Mouse (Mus musculus): ENCODE data around the gene Reep1.
A peak's percentile ranks its signal among the peaks of the same experiment; 100 is the strongest.

Gene Reep1

DNA sequence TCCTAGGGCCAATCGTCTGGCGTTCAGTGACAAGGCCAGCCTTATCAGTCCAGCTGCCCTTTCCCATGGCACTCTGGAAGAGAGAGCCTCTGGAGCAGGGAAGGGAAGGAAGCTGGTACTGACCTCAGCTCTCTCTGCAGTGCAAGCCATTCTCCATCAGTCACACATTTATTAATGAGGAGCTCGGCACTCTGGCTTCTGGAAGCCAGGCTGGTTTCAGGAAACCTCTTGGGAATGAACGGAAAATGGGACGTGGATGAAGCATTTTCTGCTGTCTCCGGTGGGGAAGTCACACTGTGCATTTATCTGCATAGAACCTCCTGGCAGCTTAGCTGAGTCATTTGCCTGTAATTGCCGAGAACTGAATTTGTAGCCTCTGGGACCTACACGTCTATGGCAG, 29.8 kb downstream of the Reep1 start:
- DNase-seq (ENCODE audit: low spot score), result no peak

DNA sequence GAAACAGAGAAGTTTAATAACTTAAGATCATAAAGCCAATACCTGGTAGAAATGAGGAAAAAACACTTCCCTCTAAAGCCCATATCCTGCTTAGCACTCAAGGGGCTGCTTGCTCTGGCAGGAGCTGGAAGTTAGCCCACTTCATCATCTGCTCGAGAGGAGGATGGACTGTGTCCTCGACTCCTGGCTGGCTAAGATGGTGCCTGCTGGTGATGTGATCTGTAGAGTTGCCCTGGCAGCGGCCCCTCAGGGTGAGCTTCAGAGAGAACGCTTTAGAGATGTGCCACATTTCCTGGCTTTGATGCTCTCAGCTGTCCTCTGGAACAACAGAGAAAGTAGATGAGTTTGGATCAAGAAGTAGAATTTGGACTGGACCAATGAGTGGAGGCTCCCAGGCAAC, 31.2 kb downstream of the Reep1 start:
- DNase-seq (ENCODE audit: low spot score), result no peak

DNA sequence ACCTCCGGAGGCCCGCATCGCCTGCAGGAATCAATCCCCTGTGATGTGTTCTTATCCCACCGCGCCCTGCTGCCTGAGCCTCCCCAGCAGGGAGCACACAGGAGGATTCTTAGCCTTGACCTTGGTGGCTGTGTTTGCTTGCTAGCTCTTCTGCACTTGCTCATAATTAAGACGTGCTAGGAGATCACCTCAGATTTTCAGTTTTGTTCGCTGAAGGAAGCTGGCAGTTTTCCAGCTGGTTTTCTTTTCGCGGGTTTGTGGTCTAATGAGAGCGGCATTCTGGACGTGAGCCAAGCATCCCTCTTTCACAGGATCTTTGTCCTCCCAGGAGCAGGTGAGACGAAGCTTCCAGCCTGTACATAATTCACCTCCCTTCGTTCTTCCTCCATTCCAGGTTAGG, 33.6 kb downstream of the Reep1 start:
- DNase-seq (ENCODE audit: low spot score), result no peak

DNA sequence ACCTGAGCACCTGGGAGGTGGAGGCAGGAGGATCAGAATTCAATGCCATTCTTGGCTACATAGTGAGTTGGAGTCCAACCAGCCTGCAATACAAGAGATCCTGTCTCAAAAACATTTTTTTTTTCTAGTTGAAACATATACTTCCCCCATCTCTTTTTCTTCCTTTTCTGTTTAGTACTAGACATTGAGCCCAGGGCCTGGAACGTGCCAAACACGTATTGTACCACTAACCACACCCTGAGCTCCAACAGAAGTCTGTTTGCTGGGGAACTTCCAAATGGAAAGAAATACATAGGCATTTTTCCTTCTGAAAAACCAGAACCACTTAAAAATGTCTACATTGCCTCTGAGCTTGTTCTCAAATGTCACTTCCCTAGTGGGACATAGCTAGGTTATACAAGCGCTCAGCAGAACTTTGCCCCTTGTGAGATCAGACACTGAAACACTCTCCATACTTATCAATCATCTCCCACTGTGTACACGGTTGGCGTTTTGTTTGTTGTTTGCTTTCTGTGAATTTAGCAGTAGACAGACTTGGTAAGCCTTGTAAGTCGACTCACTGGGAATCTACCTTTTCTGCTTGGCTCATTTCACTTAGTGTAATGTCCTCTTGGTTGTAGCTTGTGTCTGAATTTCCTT, 34.8 kb downstream of the Reep1 start:
- DNase-seq (ENCODE audit: low spot score), result no peak

DNA sequence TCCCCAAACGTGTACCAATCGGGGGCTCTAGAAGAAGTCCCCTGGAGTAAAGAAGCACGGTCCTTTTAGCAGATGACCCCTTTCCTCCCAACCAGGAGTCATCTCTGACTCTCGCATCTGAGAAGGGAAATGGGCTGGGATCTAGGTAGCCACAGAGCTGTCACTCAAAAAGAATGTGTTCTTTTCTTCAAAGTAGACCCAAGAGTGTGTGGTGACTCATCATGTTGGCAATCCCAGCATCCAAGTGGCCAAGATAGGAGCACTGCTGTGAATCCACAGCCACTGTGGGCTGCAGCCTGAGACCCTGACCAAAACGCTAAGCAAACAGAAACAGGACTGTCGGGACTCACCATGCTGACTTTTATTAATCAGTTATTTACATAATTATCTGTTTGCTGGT, 37.6 kb downstream of the Reep1 start:
- DNase-seq (ENCODE audit: low spot score), result no peak

DNA sequence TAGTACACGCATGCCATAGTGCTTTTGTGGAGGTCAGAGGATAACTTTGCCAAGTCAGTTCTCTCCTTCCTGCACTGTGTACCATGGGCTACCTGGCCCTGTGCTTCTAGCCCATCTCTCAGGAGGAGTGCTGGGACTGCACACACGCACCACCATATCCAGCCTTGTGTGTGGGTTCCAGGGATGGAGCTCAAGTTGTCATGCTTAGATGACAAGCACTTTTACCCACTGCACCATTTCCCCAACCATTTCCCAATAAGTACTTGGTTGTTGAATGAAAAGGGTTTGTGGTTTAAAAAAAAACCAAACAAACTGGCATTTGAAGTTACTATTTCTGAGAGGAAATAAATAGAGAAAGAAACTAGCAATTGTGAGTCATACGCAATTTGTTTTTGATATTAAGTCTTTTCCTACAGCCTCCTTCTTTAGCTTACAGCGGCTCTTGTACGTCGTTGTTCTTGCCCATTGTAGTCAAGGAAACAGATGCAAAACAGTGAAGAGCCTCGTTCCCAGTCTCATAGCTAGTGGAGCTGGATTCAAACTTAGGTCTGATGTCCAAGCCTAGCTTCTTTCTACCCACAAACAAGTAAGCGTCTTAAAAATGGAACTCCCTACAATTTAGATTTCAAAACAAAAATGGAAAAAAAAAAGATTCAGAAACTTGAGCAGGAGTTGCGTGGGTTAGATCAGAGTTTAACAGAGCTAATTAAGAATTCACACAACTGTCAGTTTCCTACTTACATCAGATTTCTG, 38.3 kb downstream of the Reep1 start:
- DNase-seq (ENCODE audit: low spot score), result no peak

DNA sequence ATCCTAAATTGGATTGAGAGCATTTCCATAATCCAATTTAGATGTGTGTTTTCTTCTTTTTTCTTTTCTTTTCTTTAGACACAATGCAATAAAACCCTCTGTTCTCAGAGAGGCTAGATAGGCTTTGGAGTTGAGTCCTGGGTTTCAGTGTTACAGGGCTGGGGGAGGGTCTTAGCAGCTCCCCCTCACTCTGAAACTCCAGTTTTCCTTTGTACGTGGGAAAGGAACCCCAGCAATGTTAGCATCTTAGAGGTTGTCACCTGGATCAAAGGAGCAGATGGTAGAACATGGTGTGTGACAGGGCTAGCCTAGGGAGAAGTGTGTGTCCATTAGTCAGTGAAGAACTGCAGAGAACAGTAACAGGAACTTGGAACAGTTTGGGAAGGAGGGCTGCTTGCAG, 38.9 kb downstream of the Reep1 start:
- DNase-seq (ENCODE audit: low spot score), result no peak

DNA sequence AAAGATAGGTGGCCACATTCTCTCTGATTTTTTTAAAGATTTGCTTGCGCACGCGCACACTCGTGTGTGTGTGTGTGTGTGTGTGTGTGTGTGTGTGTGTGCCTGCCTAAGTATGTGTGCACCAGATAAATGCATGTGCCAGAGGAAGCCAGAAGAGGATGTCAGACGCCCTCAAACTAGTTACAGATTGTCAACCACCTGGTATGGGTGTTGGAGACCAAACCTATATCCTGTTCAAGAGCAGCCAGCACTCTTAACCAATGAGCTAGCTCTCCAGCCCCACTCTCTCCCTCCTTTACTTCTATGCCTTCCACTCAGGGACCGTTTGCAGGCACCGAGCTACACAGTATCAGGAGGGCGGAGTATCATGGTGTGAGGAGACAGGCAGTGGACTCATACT, 39.5 kb downstream of the Reep1 start:
- DNase-seq (ENCODE audit: low spot score), result no peak

DNA sequence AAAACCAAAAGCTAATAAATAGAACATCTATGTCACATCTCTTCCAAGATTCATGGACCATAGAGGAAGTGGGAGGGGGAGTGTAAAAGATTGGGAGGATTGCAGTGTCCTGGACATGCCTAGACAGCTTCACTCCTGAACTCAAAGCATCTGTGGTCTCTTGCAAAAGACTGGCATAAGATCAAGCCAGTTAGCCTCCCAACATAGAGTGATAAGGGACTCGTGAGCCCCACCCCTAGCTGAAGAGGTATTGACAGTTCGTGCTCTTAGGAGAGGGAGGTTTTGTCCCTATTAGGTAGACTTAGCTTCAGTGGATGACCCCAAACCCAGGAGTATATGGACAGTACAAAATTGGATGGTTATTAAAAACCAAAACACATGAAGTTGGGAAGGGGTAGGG, 44.2 kb downstream of the Reep1 start:
- DNase-seq (ENCODE audit: low spot score), result no peak

DNA sequence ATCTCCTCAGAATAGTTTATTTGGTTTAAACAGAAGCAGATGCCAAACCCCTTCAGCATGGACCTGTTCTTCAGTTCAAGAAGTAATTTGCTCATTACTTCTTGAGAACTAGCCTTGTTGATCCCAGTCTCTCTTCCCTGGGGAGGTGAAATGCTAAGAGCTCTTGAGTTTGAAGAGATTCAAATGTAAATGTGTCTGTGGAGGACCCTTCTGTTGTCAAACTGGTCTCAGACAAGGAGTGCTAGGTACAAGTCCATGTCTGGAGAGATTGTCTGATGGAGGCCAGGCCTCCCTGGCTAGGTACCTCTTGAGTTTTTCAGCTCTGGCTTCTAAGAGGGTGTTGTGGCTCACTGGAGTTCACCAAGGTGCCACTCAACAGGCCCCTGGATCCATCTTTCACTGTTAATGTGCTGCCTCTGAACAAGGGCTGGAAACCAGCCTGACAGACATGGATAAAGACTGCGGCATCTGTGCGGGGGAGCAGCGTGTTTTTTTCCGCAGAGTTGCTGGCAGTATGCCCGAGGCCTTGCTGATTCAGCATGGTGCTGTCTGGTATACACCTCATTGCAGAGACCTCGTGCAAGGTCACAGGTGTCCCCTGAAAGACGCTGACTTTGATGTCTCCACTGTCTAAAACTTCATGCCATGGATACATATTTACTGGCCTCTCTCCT, 45.6 kb downstream of the Reep1 start:
- peak; percentile 87 for DNase-seq (ENCODE audit: low spot score)

DNA sequence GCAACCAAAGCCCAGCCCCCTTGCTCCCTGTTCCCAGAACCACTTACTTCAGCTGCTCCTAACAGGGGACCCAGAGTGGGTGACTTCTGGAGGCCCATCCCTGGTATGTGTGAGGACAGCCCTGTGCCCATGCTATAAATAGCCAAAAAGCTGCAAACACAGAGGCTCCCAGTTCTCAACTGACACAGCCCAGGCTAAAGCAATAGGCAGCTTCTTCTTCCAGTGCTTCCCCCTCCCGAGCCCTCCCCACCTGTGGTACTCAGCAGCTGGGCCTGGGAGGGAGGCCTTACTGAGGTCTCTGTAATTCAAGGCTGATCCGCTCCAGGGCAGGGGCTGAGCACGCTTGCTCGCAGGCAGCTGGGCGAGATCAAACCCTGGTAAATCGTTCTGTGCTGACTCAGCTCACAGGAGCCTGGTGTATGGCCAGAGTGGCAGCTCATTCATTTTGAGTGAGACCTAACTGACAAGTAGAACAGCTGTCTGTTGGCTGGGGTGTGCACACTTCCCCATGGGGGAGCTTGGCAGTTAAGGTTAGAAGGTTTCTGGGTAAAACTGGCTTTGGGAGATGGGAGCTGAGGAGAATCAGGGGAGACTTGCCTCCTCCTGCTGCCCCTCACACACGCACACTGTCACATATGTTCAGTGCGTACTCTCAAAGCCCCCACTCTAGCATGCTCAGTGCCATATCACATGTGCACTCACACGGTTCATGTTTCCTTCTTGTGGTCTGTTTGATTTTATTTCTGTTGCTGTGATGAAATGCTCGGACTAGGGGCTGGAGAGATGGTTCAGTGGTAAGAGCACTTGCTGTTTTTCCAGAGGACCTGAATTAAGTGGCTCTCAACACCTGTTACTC, 49.9 kb downstream of the Reep1 start:
- peak; percentile 52 for DNase-seq (ENCODE audit: low spot score)

DNA sequence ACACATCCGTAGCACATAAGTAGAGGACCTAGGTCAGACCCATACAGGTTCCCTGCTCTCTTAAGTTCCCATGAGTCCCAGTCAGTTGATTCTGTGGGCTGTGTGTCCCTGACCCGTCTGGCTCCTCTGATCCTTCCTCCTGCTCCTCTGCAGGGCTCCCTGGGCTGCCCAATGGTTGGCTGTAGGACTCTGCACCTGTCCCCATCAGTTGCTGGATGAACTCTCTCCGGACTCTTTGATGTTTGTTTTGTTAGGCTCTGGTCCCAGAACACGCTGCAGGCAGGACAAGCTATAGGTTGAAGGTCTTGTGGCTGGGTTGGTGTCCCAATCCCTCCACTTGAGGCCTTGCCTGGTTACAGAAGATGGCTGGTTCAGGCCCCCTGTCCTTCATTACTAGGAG, 51.4 kb downstream of the Reep1 start:
- DNase-seq (ENCODE audit: low spot score), result no peak

DNA sequence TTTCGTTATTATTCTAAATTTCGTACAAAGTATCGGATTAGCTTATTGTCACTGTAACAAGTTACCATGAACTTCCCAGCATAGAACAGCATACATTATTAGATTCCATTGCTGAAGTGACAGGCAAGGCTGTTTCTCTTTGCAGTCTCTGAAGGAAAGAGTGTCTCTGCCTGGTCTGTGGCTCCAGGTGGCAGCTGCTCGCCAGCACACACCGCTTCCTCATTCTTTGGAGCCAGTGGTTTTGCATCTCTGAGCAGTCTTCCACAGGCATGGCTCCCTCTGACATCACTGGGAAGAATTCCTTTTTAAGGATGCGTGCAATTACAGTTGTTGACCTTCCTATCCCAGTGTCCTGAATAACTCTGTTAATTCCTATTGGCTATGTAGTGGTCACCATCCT, 52.7 kb downstream of the Reep1 start:
- DNase-seq (ENCODE audit: low spot score), result no peak

DNA sequence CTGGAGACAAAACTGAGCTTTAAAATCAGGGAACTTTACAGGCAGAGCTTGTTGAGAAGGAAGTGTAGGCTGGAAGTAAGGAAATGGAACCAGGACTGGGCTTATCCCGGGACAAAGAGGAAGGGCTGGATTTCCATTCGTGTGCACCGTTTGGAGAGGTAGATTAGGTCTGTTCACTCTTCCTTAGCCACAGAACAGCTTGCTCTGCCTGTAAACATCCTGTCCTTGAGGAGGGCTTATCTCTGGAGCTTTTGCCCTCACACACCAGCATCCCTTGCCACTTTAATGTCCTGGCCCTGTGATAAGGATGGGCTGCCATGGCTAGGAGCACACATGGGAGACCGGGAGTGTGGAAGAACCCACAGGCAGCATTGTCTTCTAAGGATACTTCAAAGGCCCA, 60.4 kb downstream of the Reep1 start:
- no peak for DNase-seq (ENCODE audit: low spot score)

DNA sequence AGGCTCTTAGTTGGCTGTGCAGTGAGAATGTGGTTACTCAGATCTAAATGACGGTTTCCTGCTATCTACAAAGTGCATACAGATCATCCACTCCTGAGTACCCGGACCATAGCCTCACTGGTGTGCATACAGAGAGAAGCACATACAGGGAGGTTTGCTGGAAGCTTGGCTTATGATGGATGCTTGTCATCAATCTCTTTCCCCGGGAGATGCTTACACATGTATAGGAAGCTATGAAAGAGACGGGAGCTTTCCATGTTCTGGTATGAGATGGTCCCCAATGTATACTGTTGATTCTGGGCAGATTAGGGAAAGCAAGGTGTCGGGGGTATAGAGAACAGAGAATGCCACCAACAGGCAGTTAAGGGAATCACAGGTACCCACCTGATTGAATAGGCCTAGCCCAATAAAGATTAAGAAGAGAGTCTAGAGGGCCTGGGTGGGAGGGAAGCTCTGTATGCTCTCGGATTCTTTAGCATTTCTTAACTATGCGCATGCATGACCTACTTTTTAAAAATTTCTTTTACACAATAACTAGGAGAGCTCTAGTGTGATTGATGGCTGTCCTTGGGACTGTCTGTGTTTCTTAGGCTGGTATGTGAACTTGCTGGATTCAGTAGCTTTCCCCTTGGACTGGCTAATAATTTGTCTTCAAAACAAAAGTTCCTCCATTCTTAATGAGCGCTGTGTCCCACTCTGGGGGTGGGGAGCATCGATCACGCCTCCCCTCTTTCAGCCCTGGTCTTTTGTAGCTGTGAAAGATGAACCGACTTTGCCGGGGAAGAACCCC, 62.7 kb downstream of the Reep1 start:
- no peak for DNase-seq (ENCODE audit: low spot score)

DNA sequence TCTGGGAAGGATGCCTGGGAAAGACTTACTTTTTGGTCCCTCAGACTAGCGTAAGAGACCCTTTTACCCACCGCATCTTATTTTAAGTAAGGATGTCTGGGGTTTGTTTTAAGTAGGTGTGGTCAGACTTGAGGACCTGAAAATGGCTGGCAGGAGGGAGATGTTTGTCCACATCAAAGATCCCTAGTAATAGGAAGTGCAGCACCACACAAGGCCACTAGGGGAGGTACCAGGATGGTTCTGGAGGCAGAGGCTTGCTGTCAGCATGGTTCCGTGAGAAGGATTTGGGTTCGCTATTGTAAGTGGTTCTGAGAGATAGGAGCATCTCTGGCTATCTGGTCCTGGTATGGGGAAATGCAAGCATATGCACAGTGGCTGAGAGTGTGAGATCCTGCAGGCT, 63.5 kb downstream of the Reep1 start:
- DNase-seq (ENCODE audit: low spot score), result no peak

DNA sequence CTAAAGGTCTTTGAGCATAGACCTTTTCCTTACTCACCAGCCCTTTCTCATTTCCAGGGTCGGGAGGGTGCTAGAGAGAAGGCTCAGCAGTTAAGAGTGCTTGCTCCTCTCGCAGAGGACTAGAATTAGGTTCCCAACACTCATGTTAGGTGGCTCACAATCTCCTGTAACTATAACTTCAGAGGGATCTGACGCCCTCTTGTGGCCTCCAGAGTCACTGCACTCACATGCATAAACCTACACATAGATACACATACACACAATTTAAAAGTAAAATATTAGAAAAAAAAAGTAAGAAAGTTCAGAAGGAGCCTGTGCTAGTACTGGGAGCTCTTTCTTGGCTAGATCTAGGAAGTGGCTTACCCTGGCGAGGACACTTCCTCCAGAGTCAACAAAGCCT, 63.9 kb downstream of the Reep1 start:
- DNase-seq (ENCODE audit: low spot score), result no peak

DNA sequence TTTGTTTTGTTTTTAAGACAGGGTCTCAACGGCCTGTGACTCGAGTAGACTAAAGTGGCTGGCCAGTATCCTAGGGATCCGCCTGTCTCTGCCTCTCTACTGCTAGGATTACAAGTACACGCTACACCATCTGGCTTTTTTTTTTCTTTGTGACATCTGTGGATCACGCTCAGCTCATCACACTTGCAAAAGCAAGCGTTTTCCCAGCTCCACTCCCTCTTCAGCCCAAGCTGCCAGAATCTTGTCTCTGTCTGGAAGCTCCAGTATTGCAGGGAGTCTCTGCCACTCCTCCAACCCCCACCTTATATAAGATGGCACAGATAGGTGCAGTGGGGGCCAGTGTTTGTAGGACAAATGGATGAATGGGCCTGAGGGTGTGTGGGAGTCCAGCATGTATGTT, 64.8 kb downstream of the Reep1 start:
- peak; percentile 60 for DNase-seq (ENCODE audit: low spot score)

DNA sequence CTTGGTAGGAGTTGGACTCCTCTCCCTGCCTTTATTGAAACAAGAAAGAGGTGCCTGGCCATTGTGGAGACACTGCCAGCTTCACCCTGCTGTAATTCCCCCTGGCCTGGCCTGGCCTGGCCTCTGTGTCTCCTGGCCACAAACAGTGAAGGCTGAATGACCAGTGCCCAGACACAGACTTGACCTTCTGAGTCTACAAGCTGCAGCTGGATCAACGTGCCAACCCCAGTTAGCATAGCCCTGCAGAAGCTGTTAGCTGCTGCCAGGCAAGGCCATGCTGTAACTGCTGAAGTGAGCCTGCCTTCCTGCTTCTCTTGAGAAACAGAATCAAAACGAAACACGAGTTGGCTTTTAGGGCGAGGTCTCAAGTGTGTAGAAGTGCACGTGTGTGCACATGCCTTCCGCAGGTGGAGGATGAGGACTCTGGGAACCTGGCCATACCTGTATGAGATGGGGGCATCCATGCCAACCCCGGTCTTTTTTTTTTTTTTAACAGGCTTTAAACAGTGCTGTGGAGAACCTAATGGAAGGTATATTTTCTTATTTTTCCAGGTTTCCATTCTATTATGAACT, 65.4 kb downstream of the Reep1 start:
- DNase-seq (ENCODE audit: low spot score), result no peak

DNA sequence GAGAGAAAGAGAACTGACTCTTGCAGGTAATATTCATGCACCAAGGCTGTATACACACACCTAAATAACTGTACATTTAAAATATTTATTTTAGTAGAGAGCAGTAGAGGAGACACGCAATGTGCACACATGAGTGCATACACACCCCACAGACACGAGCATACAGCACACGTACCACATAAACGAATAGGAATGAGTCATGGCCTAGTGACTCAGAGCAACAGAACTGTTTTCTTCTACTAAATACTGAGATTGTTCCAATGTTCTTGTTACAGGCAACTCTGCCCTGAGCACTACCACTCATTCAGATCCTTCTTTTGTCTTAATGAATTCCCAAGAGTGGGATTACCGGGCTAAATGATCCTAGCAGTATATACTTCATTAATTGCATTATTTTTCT, 70.7 kb downstream of the Reep1 start:
- DNase-seq (ENCODE audit: low spot score), result no peak

DNA sequence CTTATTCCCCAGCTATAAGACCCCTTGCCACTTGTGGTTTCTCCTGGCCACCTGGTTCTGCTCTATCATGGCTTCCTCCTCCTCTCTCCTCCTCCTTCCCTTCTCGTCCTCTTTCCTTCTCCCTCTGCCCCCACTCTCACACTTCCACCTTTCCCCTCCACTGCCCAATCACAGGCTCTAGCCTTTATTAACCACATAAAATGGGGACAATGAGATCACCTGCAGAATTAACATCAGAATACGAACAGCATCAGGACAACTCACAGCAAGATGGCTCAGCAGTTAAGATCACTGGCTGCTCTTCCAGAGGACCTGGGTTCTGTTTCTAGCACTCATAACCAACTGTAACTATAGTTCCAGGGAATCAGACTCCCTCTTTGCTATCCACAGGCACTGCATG, 72.5 kb downstream of the Reep1 start:
- DNase-seq (ENCODE audit: low spot score), result no peak
